In the genomic region with DNA sequence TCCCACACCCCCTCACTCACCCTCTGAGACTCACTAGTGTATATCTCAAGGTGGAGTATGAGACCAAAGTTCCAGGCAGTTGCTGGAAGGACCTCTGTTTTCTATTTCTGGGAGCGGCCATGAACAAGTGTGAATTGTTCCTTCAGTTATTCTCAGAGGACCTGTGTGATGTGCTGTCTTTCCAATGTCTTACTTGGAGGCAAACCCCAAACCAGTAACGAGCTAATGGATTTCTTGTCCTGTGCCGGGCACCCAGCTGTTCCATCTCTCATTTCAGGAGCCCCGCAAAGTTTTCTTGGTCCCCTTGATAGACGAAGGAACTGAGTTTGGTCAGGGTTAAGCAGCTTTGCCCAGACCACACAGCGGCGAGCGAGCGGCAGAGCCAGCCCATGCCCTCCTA, we compare ENCODE assay signal across 26 mouse cellular contexts.
DNase-seq lines count a peak whose midpoint lies in the region; ATAC-seq lines count a peak whose summit lies in the region.
"Had no signal": no experiment of that assay in that cellular context is flagged by ENCODE, and none has a peak within 500 bp of the region (broad histone marks: within the 10 kb centered on the region; RNA-seq: fewer than 3 reads in every experiment).

No protein-coding gene starts in this region.

- peaks cover 3% of the 10 kb centered on the region; the same call in 1 of the 2 replicates for H3K9me3 ChIP-seq in embryonic facial prominence, embryonic 12.5 days
- H3K9me3 ChIP-seq in embryonic facial prominence, embryonic 10.5 days: peaks cover 10% of the 10 kb centered on the region
- H3K9me3 ChIP-seq in heart, embryonic 12.5 days (replicated peaks): peaks cover 8% of the 10 kb centered on the region
- H3K9me3 ChIP-seq in heart, embryonic 11.5 days (replicated peaks; ENCODE audit: control insufficient read depth, low read length): peaks cover 3% of the 10 kb centered on the region; the same call in 1 of the 2 replicates
- H3K9me3 ChIP-seq: forebrain, embryonic 15.5 days; heart, embryonic 15.5 days; hindbrain, embryonic 15.5 days had no signal

- intact Hi-C loops in heart, postnatal 14 days (cut with DNase I): no loop called here

- no peak overlapping the region for H3K4me3 ChIP-seq in embryonic facial prominence, embryonic 12.5 days
- no peak overlapping the region for H3K4me3 ChIP-seq in embryonic facial prominence, embryonic 10.5 days
- no peak overlapping the region for H3K4me3 ChIP-seq in heart, embryonic 12.5 days
- no peak overlapping the region for H3K4me3 ChIP-seq in heart, embryonic 11.5 days (ENCODE audit: low read depth, low read length)
- H3K4me3 ChIP-seq: erythroblast, embryonic 14.5 days; forebrain, embryonic 12.5 days; forebrain, embryonic 15.5 days; heart, adult 2 months; heart, embryonic 15.5 days; hindbrain, embryonic 12.5 days; hindbrain, embryonic 15.5 days had no signal

- no peaks in the 10 kb centered on the region for H3K36me3 ChIP-seq in embryonic facial prominence, embryonic 12.5 days
- no peaks in the 10 kb centered on the region for H3K36me3 ChIP-seq in embryonic facial prominence, embryonic 10.5 days (replicated peaks)
- H3K36me3 ChIP-seq in heart, embryonic 12.5 days: no peaks in the 10 kb centered on the region
- no peaks in the 10 kb centered on the region for H3K36me3 ChIP-seq in heart, embryonic 11.5 days (ENCODE audit: control insufficient read depth, insufficient read depth, low read length)
- H3K36me3 ChIP-seq: forebrain, embryonic 12.5 days; forebrain, embryonic 15.5 days; heart, embryonic 15.5 days; hindbrain, embryonic 12.5 days; hindbrain, embryonic 15.5 days had no signal

- WGBS in embryonic facial prominence, embryonic 12.5 days: 87% methylated on average over 9 of the region's 9 CpGs
- WGBS in embryonic facial prominence, embryonic 10.5 days: 89% methylated on average over 9 of the region's 9 CpGs
- WGBS in heart, embryonic 12.5 days: 88% methylated on average over 9 of the region's 9 CpGs
- 87% methylated on average over 9 of the region's 9 CpGs for WGBS in heart, embryonic 11.5 days (ENCODE audit: insufficient replicate concordance)

- H3K4me1 ChIP-seq in embryonic facial prominence, embryonic 12.5 days: peaks cover 5% of the 10 kb centered on the region; the same call in 1 of the 2 replicates
- H3K4me1 ChIP-seq in embryonic facial prominence, embryonic 10.5 days: peaks cover 20% of the 10 kb centered on the region
- peaks cover 17% of the 10 kb centered on the region for H3K4me1 ChIP-seq in heart, embryonic 12.5 days (replicated peaks)
- 0 out of 2 replicates have a peak, but pooled peaks cover 6% of the 10 kb centered on the region for H3K4me1 ChIP-seq in heart, embryonic 11.5 days (ENCODE audit: control insufficient read depth, insufficient read depth, low read length)
- H3K4me1 ChIP-seq: forebrain, embryonic 12.5 days; forebrain, embryonic 15.5 days had no signal

- H3K4me2 ChIP-seq in embryonic facial prominence, embryonic 12.5 days (replicated peaks): no peak overlapping the region
- H3K4me2 ChIP-seq in heart, embryonic 12.5 days: no peak overlapping the region
- no peak overlapping the region for H3K4me2 ChIP-seq in heart, embryonic 11.5 days
- H3K4me2 ChIP-seq: forebrain, embryonic 12.5 days; forebrain, embryonic 15.5 days; heart, embryonic 15.5 days; hindbrain, embryonic 12.5 days; hindbrain, embryonic 15.5 days had no signal

- no peak for DNase-seq in embryonic facial prominence, embryonic 10.5 days (ENCODE audit: low spot score)
- peak; percentile 56 to 61 for DNase-seq in heart, adult 18-20 months
- peak; percentile 25 to 42 for DNase-seq in heart, postnatal 14 days
- DNase-seq in kidney, postnatal 10 days: peak; percentile 5
- no peak for DNase-seq in kidney, postnatal 14 days
- DNase-seq: adrenal gland, adult 8-10 months; adrenal gland, postnatal 25 days; cerebellum, adult 11-12 months; cerebellum, adult 8-10 months; cerebellum, postnatal 10 days; cerebellum, postnatal 36 days; embryo, embryonic 11 days; gastrocnemius, postnatal 10 days; kidney, adult 8-10 months had no signal

- no peak overlapping the region for H3K9ac ChIP-seq in embryonic facial prominence, embryonic 12.5 days
- H3K9ac ChIP-seq in heart, embryonic 12.5 days: no peak overlapping the region
- H3K9ac ChIP-seq in heart, embryonic 11.5 days (ENCODE audit: low read depth, low read length): no peak overlapping the region
- H3K9ac ChIP-seq: forebrain, embryonic 12.5 days; forebrain, embryonic 15.5 days; heart, embryonic 15.5 days; hindbrain, embryonic 12.5 days; hindbrain, embryonic 15.5 days had no signal

- peak overlapping the region; percentile 30; the same call in 1 of the 2 replicates for H3K27ac ChIP-seq in embryonic facial prominence, embryonic 12.5 days
- H3K27ac ChIP-seq in embryonic facial prominence, embryonic 10.5 days (replicated peaks): no peak overlapping the region
- no peak overlapping the region for H3K27ac ChIP-seq in heart, embryonic 12.5 days (ENCODE audit: poor library complexity, severe bottlenecking)
- H3K27ac ChIP-seq in heart, embryonic 11.5 days (ENCODE audit: low read depth, low read length): no peak overlapping the region
- H3K27ac ChIP-seq: forebrain, embryonic 12.5 days; forebrain, embryonic 15.5 days; heart, adult 2 months; heart, embryonic 15.5 days; hindbrain, embryonic 12.5 days; hindbrain, embryonic 15.5 days had no signal

- no peaks in the 10 kb centered on the region for H3K27me3 ChIP-seq in embryonic facial prominence, embryonic 12.5 days
- H3K27me3 ChIP-seq in embryonic facial prominence, embryonic 10.5 days (replicated peaks; ENCODE audit: low read depth, poor library complexity, severe bottlenecking): no peaks in the 10 kb centered on the region
- no peaks in the 10 kb centered on the region for H3K27me3 ChIP-seq in heart, embryonic 12.5 days (replicated peaks)
- no peaks in the 10 kb centered on the region for H3K27me3 ChIP-seq in heart, embryonic 11.5 days (ENCODE audit: control insufficient read depth, insufficient read depth, low read length)
- H3K27me3 ChIP-seq: forebrain, embryonic 12.5 days; forebrain, embryonic 15.5 days; heart, embryonic 15.5 days; hindbrain, embryonic 12.5 days; hindbrain, embryonic 15.5 days had no signal

- no peak for ATAC-seq in embryonic facial prominence, embryonic 12.5 days (ENCODE audit: insufficient number of reproducible peaks, insufficient read depth, low FRiP score, low TSS enrichment)
- ATAC-seq in heart, embryonic 12.5 days (ENCODE audit: insufficient number of reproducible peaks, low FRiP score): no peak
- no peak for ATAC-seq in heart, embryonic 11.5 days (replicated peaks; ENCODE audit: insufficient number of reproducible peaks, low FRiP score, low TSS enrichment)
- ATAC-seq: activated CD4-positive, CD25-positive, alpha-beta regulatory T cell, adult 4 months; forebrain, embryonic 15.5 days; intestine, postnatal 0 days had no signal

Comparison
In these comparisons a context has a peak if more than half of its experiments do, and no peak if none do; other contexts are left out.
1. DNase-seq: peak in heart, adult 18-20 months (2 of 2), heart, postnatal 14 days (2 of 2) and kidney, postnatal 10 days (single experiment); none in embryonic facial prominence, embryonic 10.5 days (single experiment) and kidney, postnatal 14 days (single experiment).